Mouse (Mus musculus): ENCODE measurements around the gene Hist1h2bj.
A peak's percentile ranks its signal among the peaks of the same experiment; 100 is the strongest.

Hist1h2bj gene

GRCm38 (mm10) chr13:22015479-22016450 is 27.2 kb upstream of the Hist1h2bj start:
- DNase-seq (ENCODE audit: low read depth, low spot score), result peak; percentile 93

DNA sequence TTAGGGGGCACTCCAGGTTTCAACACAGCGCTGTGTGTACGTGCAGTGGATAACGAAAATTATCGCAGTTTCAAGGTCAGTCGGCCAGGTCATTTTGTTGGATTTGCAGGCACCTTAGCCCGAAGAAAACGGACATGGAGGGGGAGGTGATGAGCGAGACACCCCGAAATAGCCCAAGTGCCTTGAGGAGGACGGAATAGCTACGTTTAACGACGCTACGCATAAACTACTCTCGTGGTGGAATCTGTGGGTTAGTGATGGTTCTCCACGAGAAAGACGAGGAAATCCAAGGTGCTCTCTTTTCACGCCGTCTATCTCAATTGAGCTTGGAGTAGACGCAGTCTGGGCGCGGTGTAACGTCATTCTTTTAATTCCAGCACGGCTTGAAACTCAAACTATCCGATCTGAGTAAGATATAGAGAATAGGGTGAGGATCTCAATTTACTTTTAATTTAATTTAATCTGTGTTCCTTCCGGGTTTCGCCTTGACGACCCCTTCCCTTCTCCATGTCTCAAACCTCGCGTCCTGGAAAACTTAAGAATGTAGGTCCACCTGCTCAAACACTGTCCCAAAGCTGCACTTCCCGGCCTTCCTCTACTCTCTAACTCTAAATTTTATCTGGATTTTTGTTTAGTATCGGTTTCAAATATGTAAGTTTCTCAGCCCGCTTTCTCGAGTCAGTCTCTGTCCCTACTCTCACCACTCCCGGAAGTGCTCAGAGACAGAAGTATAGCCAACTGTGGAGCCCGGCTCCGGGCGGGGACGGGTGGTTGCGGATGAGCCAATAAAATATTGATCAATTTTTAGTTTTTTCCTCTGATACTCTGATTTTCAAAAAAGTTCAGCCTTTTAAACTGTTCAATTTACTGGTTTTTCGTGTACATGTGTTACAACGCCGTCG is 22.8 kb upstream of the Hist1h2bj start:
- no peak for DNase-seq (ENCODE audit: low read depth, low spot score)

GRCm38 (mm10) chr13:22020901-22021339 is 22.1 kb upstream of the Hist1h2bj start:
- DNase-seq (ENCODE audit: low read depth, low spot score), result no peak

DNA sequence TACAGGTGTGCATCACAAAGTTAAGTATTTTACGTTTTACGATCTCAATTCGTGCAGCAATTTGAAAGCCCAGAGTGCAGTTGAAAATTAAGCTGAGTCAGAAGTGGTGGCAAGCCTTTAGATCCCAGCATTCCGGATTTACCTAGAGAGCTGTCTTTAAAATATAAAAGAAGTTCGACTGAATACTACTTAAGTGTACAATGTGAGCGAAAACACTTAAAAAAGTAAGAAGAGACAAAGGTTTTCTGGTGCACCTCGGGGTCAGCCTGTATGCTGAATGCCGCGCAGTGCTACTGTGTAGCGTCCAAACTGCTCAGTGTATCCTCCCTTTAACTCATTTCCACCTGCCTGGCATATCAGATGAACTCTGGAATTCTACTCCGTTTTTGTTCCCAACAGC is 21.4 kb upstream of the Hist1h2bj start:
- DNase-seq (ENCODE audit: low read depth, low spot score), result no peak

- peak; percentile 94 for DNase-seq (ENCODE audit: low read depth, low spot score)
Measured at GRCm38 (mm10) chr13:22022241-22022640, 20.8 kb upstream of the Hist1h2bj start.

DNA sequence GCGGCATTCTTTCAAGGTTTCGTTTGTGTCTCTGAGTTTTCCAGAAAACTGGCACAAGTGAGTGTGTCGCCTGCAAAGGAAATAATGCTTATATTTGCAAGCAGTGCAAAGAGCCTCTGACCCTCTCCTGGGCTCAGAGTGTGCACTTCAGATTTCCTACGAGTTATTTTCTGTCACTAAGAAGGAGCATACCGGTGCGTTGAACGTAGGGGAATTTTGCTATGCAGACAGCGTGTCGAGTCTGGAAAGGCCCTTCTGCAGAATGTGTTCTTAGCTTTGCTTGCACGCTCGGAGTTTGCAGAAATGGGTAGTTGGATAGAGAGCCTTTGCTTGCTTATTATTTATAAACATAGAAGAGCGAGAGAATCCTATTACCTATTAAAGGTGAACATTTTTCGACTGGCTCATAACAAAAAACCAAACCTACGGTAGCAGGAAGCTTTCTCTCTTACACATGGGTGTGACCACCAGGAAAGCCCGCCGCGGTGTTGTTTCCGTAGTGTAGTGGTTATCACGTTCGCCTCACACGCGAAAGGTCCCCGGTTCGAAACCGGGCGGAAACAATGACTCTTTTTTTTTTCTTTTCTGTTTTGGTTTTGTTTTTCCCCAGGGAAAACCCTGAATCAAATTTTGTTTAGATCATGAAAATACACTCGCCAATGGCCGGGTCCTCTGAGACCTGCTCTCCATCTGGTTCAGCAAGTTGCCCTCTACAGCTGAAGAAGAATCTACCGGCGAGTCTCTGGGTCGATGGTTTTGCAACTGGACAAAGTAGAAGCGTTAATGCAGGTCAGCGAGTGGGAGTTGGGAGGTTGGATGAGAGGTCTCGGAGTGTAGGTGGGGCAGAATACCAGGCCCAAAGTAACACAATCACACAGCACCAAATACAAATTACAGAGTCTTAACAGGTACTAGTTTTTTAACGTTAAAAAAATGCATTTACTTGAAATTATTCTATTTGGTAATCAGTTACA is 16.7 kb upstream of the Hist1h2bj start:
- peak; percentile 90 for DNase-seq (ENCODE audit: low read depth, low spot score)

- DNase-seq (ENCODE audit: low read depth, low spot score), result peak; percentile 97
Measured at GRCm38 (mm10) chr13:22028673-22029460, 14.1 kb upstream of the Hist1h2bj start.

DNA sequence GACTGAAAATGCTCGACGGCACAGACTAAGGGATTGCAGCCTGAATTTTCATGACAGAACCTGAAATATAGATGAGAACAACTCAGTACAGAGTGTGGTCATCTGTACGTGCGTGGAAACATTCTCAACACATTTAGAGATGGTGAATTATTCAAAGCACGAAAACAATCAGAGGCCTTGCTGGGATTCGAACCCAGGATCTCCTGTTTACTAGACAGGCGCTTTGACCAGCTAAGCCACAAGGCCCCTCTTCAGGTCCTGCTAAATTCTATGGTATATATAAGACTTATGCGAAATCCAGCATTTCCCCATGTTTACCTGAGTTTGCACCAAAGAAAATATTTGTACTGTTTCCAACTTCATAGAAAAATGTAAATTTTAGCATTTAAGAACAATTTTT is 13.1 kb upstream of the Hist1h2bj start:
- DNase-seq (ENCODE audit: low read depth, low spot score), result no peak

DNA sequence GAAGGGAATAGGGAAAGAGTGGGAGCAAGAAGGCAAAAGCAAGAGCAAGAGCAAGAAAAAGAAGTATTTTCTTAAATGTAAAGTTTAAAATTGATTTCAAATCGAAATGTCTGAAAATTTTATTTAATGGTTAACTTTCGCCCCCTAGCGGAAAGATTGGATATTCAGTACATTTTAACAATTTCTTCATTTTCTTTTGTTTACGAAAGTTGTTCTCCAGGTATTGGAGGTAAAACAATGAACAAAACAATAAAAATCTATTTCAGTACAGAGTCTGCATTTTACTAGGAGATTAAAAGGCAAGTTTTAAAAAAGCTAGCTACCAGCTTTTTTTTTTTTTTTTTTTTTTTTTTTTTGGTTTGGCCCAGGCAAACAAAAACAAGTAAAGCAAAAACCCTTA is 12.5 kb upstream of the Hist1h2bj start:
- DNase-seq (ENCODE audit: low read depth, low spot score), result no peak

DNA sequence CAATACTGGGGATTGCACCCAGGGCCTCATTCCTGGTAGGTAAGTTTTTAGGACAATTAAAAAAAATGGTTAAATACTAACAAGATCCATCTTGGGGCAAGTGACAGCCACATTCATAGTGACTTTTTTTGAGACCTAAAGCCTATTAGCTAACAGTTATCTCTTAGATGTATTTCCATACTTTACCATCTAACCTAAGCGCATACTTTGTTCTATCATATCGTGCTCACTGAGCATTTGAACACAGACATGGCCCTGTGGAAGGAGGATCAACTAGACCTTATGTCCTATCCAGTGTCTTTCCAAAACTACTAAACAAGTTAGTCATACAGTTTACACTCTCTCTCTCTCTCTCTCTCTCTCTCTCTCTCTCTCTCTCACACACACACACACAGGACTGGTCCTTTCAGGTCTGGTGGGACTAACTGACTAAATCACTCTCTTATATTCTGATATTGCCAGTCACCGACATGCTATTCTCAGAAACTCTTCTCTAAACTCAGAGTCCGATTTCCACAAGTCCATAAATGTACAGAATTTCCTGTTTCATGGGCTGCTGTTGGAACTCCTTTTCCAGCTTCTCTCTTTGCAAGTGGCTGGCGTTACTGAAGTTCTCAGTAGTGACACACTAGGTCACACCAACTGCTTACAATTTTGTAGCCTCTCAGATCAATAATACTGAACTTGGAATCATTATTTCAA is 9.1 kb upstream of the Hist1h2bj start:
- DNase-seq (ENCODE audit: low read depth, low spot score), result no peak

GRCm38 (mm10) chr13:22034443-22035266 is 8.4 kb upstream of the Hist1h2bj start:
- DNase-seq (ENCODE audit: low read depth, low spot score), result no peak

GRCm38 (mm10) chr13:22035267-22036148 is 7.5 kb upstream of the Hist1h2bj start, which contains the start of the genes Hist1h2ah and Hist1h2bk:
TSS of gene Hist1h2ah (minus strand) at chr13:22035568.
TSS of gene Hist1h2bk (plus strand) at chr13:22035870.
- peak; percentile 97 for DNase-seq (ENCODE audit: low read depth, low spot score)

GRCm38 (mm10) chr13:22036149-22036956 is 6.7 kb upstream of the Hist1h2bj start:
- DNase-seq (ENCODE audit: low read depth, low spot score), result no peak

DNA sequence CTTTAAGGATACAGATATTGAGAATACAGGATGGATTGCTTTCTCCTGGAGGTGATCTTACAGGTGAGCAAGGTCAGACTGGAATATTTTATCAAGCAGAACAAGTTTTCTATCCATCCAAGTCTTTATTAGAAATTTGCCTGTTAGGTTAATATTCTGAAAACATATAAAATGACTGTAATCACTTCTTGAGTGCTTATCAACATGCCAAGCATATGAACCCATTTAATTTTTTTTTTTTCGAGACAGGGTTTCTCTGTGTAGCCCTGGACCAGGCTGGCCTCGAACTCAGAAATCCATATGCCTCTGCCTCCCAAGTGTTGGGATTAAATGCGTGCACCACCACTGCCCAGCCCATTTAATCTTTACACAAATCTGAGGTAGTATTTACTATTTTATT is 6.0 kb upstream of the Hist1h2bj start:
- no peak for DNase-seq (ENCODE audit: low read depth, low spot score)

DNA sequence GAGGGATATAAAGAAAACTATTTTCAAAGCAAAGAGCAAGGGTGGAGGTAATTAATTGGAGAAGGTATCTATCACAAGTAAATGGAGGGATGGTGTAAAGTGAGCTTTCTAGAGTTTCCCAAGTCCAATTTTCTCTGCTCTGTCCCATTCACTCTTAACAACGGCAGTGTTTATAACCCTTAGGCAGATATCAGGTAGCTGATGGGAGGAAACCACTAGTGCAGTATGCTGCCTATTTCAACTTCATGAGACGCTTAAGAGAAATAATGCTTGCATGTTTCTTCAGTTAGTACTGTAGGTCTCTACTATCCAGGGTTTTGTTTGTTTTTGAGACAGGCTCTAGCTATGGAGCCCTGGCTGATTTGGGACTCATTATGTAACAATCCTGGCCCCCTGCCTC is 5.6 kb upstream of the Hist1h2bj start:
- DNase-seq (ENCODE audit: low read depth, low spot score), result no peak

GRCm38 (mm10) chr13:22039364-22039763 is 3.6 kb upstream of the Hist1h2bj start:
- no peak for DNase-seq (ENCODE audit: low read depth, low spot score)
